Mouse (Mus musculus) cerebellum, adult 2 months (tissue): Measurements from ENCODE around the gene Olfml3.

Experiments used
- CTCF ChIP-seq: fragments of 200-500 bp; IDR thresholded peaks from 2 replicates; pipeline ENCODE4 v1.5.1; 2011; ENCODE audit warnings: low read depth, mild to moderate bottlenecking, control low read depth, low read length, moderate library complexity, borderline replicate concordance; ENCODE audit not compliant: insufficient read depth
- POLR2A ChIP-seq: fragments of 200-500 bp; IDR thresholded peaks from 2 replicates; pipeline ENCODE4 v1.6.1; 2011; ENCODE audit warnings: low read length, control low read depth, borderline replicate concordance; ENCODE audit not compliant: insufficient read depth

DNA sequence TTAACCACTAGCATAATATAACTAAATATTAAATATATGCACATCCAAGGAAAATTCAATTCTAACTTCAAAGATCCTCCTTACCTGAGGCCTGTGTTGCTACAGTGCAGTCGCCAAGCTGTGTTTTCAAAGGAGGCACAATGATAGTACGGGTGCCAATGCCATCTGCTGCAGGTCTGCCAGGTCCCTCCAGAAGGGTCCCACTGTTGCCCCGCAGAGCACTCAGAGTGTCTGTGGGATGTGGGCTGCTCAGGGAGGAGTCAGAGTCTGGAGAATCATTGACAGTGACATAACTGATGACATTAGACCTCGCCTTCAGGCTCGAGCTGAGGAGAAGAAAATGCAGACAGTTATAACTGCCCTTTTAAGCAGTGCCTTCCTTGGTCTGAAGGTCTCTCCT lies 8.9 kb upstream of the Olfml3 start:
- TF ChIP-seq POLR2A = no peak
- TF ChIP-seq CTCF = no peak
